Mouse (Mus musculus): ENCODE data around the gene Rars. TPM values are rescaled to one million over a fixed set of nuclear protein-coding genes. Genes with fewer than 3 reads are reported as not detected.

The Rars gene
- polyA plus RNA-seq (2014; fragmentation: Nextera tagmentation; extraction: Ambion mirVana) = 108 TPM in 2 replicates

DNA sequence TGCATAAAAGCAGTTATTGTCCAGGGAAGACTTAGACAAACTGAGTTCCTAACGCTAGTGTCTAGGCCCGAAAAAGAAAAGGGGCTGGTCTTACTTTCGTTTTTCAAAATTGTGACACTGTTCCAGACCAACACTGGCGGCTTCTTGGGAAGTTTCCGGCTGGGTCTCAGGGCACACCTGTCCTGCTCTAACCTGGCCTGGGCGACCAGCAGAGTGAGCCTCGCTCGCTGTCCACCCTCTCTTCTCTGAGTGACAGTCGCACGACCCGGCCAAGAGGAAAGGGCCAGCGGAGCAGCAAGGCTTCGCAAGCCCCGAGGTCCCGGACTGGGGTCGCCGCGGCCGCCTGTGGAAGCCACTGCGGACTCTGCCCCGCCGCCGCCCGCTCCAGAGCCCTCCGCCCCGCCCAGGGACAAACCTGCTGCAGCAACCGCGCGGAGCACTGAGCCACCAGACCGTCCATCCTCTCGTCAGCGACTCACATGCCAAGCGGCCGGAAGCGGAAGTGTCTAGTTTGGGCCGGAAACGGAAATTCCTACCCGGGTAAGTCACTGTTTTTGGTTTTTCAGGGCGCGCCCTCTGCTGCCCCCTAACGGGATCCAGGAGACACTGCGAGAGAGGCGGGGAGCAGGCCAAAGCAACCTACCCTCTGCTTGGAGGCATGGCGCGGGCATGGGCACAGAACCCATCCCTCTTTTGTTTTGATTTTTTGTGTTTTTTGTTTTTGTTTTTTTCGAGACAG lies at the start of gene Rars:
Rars (minus strand) TSS at position 485 of the 739 bp plus-strand sequence.
- H3K4me3 ChIP-seq (ENCODE audit: low read length) = peak within 1 kb of the TSS; percentile 95
- peaks cover 28% of the 10 kb centered on the region for H3K36me3 ChIP-seq (ENCODE audit: control insufficient read depth, insufficient read depth, low read length)
- H3K9ac ChIP-seq (ENCODE audit: low read depth, low read length) = peak within 1 kb of the TSS; percentile 80
- no peaks in the 10 kb centered on the region for H3K9me3 ChIP-seq (ENCODE audit: control insufficient read depth, low read length)
- no peak within 1 kb of the TSS for H3K27ac ChIP-seq (ENCODE audit: low read depth, low read length)
- 1% methylated on average over 46 of the region's 46 CpGs for WGBS
- peaks cover 4% of the 10 kb centered on the region; the same call in 1 of the 2 replicates for H3K4me1 ChIP-seq (ENCODE audit: control insufficient read depth, insufficient read depth, low read length)
- no peaks in the 10 kb centered on the region for H3K27me3 ChIP-seq (ENCODE audit: control insufficient read depth, insufficient read depth, low read length)
- peak within 1 kb of the TSS; percentile 50 for H3K4me2 ChIP-seq (replicated peaks; ENCODE audit: low read depth, low read length)
- peak; percentile 87 for ATAC-seq (ENCODE audit: low FRiP score, low TSS enrichment)

GRCm38 (mm10) chr11:35882777-35883176 lies 48.5 kb upstream of the Rars start:
- Histone ChIP-seq H3K27me3 (ENCODE audit: control insufficient read depth, insufficient read depth, low read length) (no peaks in the 10 kb centered on the region), H3K27ac (ENCODE audit: low read depth, low read length) (no peak overlapping the region), H3K4me3 (ENCODE audit: low read length) (no peak overlapping the region), H3K4me2 (replicated peaks; ENCODE audit: low read depth, low read length) (no peak overlapping the region), H3K9me3 (ENCODE audit: control insufficient read depth, low read length) (no peaks in the 10 kb centered on the region), H3K36me3 (ENCODE audit: control insufficient read depth, insufficient read depth, low read length) (0 out of 2 replicates have a peak, but pooled peaks cover 6% of the 10 kb centered on the region), H3K4me1 (ENCODE audit: control insufficient read depth, insufficient read depth, low read length) (no peaks in the 10 kb centered on the region), H3K9ac (ENCODE audit: low read depth, low read length) (no peak overlapping the region)
- no peak for ATAC-seq (ENCODE audit: low FRiP score, low TSS enrichment)
- WGBS = 93% methylated on average over 6 of the region's 6 CpGs

GRCm38 (mm10) chr11:35878559-35878897 lies 44.2 kb upstream of the Rars start:
- no peak for ATAC-seq (ENCODE audit: low FRiP score, low TSS enrichment)
- H3K9ac ChIP-seq (ENCODE audit: low read depth, low read length) = no peak overlapping the region
- no peaks in the 10 kb centered on the region for H3K4me1 ChIP-seq (ENCODE audit: control insufficient read depth, insufficient read depth, low read length)
- no peaks in the 10 kb centered on the region for H3K27me3 ChIP-seq (ENCODE audit: control insufficient read depth, insufficient read depth, low read length)
- WGBS = 65% methylated on average over 4 of the region's 4 CpGs
- no peaks in the 10 kb centered on the region for H3K9me3 ChIP-seq (ENCODE audit: control insufficient read depth, low read length)
- H3K36me3 ChIP-seq (ENCODE audit: control insufficient read depth, insufficient read depth, low read length) = 0 out of 2 replicates have a peak, but pooled peaks cover 5% of the 10 kb centered on the region
- no peak overlapping the region for H3K4me3 ChIP-seq (ENCODE audit: low read length)
- H3K27ac ChIP-seq (ENCODE audit: low read depth, low read length) = no peak overlapping the region
- no peak overlapping the region for H3K4me2 ChIP-seq (replicated peaks; ENCODE audit: low read depth, low read length)

DNA sequence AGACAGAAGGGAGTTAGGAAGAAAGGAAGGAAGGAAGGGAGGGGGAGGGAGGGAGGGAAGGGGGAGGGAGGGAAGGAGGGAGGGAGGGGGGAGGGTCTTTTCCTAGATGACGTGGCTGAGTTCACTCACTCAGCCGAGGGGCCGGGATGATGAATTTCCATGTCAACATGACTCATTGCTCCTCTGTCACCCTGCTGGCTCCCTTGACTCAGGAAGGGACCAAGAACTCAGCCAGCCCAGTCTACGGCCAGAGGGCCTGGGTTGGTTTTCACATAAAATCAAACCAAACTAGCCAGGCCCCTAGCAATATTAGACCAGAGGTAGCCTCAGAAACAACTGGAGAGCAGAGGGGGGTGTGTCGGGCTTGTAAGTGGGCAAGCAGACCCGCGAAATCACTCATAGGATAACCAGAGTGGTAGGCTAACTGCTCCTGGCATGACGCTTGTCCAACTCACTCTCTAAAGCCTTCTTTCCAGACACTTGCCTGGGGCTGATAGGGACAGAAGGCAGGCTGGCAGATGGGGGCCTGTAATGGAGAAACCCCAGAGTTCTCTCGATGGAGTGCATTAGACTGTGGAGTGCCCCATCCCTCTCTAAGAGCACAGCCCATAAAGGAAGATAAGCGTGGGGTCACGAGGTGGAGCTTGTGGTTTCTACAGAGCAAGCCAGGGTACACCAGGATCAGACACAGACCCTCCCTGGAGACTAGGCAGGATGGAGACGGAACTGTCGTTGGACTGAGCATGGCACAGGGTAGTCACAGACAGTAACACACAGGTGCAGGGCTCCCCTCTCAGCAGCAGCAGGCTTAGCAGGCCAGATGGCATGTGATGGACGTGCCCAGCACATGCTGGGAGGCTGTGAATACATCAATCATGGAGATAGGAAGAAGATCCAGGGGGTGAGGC lies 43.6 kb upstream of the Rars start:
- ATAC-seq (ENCODE audit: low FRiP score, low TSS enrichment) = peak; percentile 42; the same call in 1 of the 2 replicates
- Histone ChIP-seq H3K9ac (ENCODE audit: low read depth, low read length) (no peak overlapping the region), H3K36me3 (ENCODE audit: control insufficient read depth, insufficient read depth, low read length) (0 out of 2 replicates have a peak, but pooled peaks cover 4% of the 10 kb centered on the region), H3K27me3 (ENCODE audit: control insufficient read depth, insufficient read depth, low read length) (no peaks in the 10 kb centered on the region), H3K4me2 (replicated peaks; ENCODE audit: low read depth, low read length) (no peak overlapping the region), H3K4me3 (ENCODE audit: low read length) (no peak overlapping the region), H3K9me3 (ENCODE audit: control insufficient read depth, low read length) (no peaks in the 10 kb centered on the region), H3K27ac (ENCODE audit: low read depth, low read length) (no peak overlapping the region), H3K4me1 (ENCODE audit: control insufficient read depth, insufficient read depth, low read length) (no peaks in the 10 kb centered on the region)
- WGBS = 53% methylated on average over 14 of the region's 14 CpGs

- H3K4me1 ChIP-seq (ENCODE audit: control insufficient read depth, insufficient read depth, low read length) = no peaks in the 10 kb centered on the region
- no peaks in the 10 kb centered on the region for H3K27me3 ChIP-seq (ENCODE audit: control insufficient read depth, insufficient read depth, low read length)
- no peaks in the 10 kb centered on the region for H3K9me3 ChIP-seq (ENCODE audit: control insufficient read depth, low read length)
- H3K9ac ChIP-seq (ENCODE audit: low read depth, low read length) = no peak overlapping the region
- H3K27ac ChIP-seq (ENCODE audit: low read depth, low read length) = no peak overlapping the region
- no peak overlapping the region for H3K4me2 ChIP-seq (replicated peaks; ENCODE audit: low read depth, low read length)
- WGBS = 54% methylated on average over 21 of the region's 21 CpGs
- no peak for ATAC-seq (ENCODE audit: low FRiP score, low TSS enrichment)
- peaks cover 6% of the 10 kb centered on the region; the same call in 1 of the 2 replicates for H3K36me3 ChIP-seq (ENCODE audit: control insufficient read depth, insufficient read depth, low read length)
- H3K4me3 ChIP-seq (ENCODE audit: low read length) = no peak overlapping the region
Measured at GRCm38 (mm10) chr11:35873624-35874244, 39.4 kb upstream of the Rars start.

DNA sequence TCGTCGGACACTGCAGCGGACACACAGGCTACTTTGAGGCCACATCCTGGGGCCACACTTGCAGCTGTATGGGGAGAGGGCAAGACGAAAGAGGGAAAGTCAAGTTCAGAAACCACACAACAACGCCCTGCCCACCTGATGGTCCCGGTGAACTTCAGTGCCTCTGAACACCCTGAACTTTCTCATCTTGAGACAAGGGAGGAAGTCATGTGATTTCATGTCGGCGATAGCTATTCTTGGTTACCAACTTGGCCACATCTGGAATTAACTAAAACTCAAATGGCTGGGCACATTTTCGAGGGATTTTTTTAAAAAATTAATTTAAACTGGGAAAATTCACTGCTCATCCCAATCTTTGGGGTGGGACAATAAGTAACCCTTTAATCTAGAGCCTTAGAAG lies 36.7 kb upstream of the Rars start:
- no peak overlapping the region for H3K4me3 ChIP-seq (ENCODE audit: low read length)

DNA sequence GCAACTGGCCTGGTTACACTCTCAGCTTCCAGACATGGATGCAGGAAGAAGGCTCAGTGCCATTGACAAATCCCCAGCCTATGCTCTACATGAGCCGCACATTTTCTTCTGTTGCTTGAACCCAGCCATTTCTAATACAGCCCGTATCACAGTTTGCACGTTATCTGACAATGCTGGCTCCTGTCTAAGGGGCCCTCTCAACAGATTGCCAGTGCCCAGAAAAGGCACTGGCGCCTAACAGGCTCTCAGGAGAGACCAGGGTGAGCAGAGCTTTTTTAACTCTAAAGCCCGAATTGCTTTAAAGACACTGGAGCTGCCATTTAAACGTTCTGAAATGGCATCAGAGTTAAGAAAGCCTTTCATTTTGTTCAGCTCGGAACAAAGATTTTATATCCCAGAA lies 31.8 kb upstream of the Rars start:
- WGBS = 82% methylated on average over 7 of the region's 7 CpGs
- ATAC-seq (ENCODE audit: low FRiP score, low TSS enrichment) = no peak

More for the DNA sequence above, 36.7 kb upstream of the Rars start:
- Histone ChIP-seq H3K9ac (ENCODE audit: low read depth, low read length) (no peak overlapping the region), H3K36me3 (ENCODE audit: control insufficient read depth, insufficient read depth, low read length) (peaks cover 6% of the 10 kb centered on the region; the same call in 1 of the 2 replicates), H3K9me3 (ENCODE audit: control insufficient read depth, low read length) (no peaks in the 10 kb centered on the region), H3K4me1 (ENCODE audit: control insufficient read depth, insufficient read depth, low read length) (no peaks in the 10 kb centered on the region), H3K27me3 (ENCODE audit: control insufficient read depth, insufficient read depth, low read length) (no peaks in the 10 kb centered on the region), H3K4me2 (replicated peaks; ENCODE audit: low read depth, low read length) (no peak overlapping the region), H3K27ac (ENCODE audit: low read depth, low read length) (no peak overlapping the region)
- WGBS = 90% methylated on average over 9 of the region's 9 CpGs
- no peak for ATAC-seq (ENCODE audit: low FRiP score, low TSS enrichment)

GRCm38 (mm10) chr11:35864981-35865604 lies 30.8 kb upstream of the Rars start:
- 21% methylated on average over 9 of the region's 9 CpGs for WGBS

More for the DNA sequence above, 31.8 kb upstream of the Rars start:
- H3K9ac ChIP-seq (ENCODE audit: low read depth, low read length) = no peak overlapping the region
- peaks cover 6% of the 10 kb centered on the region; the same call in 1 of the 2 replicates for H3K36me3 ChIP-seq (ENCODE audit: control insufficient read depth, insufficient read depth, low read length)
- H3K27me3 ChIP-seq (ENCODE audit: control insufficient read depth, insufficient read depth, low read length) = no peaks in the 10 kb centered on the region
- H3K9me3 ChIP-seq (ENCODE audit: control insufficient read depth, low read length) = no peaks in the 10 kb centered on the region
- H3K4me3 ChIP-seq (ENCODE audit: low read length) = no peak overlapping the region
- no peak overlapping the region for H3K4me2 ChIP-seq (replicated peaks; ENCODE audit: low read depth, low read length)
- peaks cover 14% of the 10 kb centered on the region; the same call in 1 of the 2 replicates for H3K4me1 ChIP-seq (ENCODE audit: control insufficient read depth, insufficient read depth, low read length)
- H3K27ac ChIP-seq (ENCODE audit: low read depth, low read length) = no peak overlapping the region

More at GRCm38 (mm10) chr11:35864981-35865604, 30.8 kb upstream of the Rars start:
- no peak overlapping the region for H3K9ac ChIP-seq (ENCODE audit: low read depth, low read length)
- peak; percentile 95 for ATAC-seq (ENCODE audit: low FRiP score, low TSS enrichment)
- peaks cover 2% of the 10 kb centered on the region; the same call in 1 of the 2 replicates for H3K36me3 ChIP-seq (ENCODE audit: control insufficient read depth, insufficient read depth, low read length)
- H3K4me1 ChIP-seq (ENCODE audit: control insufficient read depth, insufficient read depth, low read length) = peaks cover 14% of the 10 kb centered on the region; the same call in 1 of the 2 replicates
- H3K4me3 ChIP-seq (ENCODE audit: low read length) = no peak overlapping the region
- H3K9me3 ChIP-seq (ENCODE audit: control insufficient read depth, low read length) = no peaks in the 10 kb centered on the region
- H3K27ac ChIP-seq (ENCODE audit: low read depth, low read length) = peak overlapping the region; percentile 18; the same call in 1 of the 2 replicates
- H3K4me2 ChIP-seq (replicated peaks; ENCODE audit: low read depth, low read length) = peak overlapping the region; percentile 24
- no peaks in the 10 kb centered on the region for H3K27me3 ChIP-seq (ENCODE audit: control insufficient read depth, insufficient read depth, low read length)

All from kidney, embryonic 14.5 days (tissue).